Mouse (Mus musculus) limb, embryonic 14.5 days (tissue): ENCODE measurements around the gene Hist1h2ac. TPM values are rescaled to one million over a fixed set of nuclear protein-coding genes. Genes with fewer than 3 reads are reported as not detected.

Experiments
- ATAC-seq: fragments of 200-750 bp; cut with Nextera tagmentation; 2 replicates; pipeline ENCODE4 v1.8.0; 2017; ENCODE audit warnings: low read depth, moderate number of reproducible peaks, moderate TSS enrichment; ENCODE audit not compliant: low FRiP score
- DNase-seq: peaks from one replicate; pipeline ENCODE4 v3.0.0-alpha.2; 2015; ENCODE audit warnings: low spot score
- H3K27ac ChIP-seq: fragments of 300-500 bp; sonication (generic); replicated peaks from 2 replicates; pipeline ENCODE4 v1.5.1; 2014; ENCODE audit warnings: low read depth, mild to moderate bottlenecking, low read length, moderate library complexity, mixed read lengths
- H3K27me3 ChIP-seq: fragments of 300-500 bp; sonication (generic); 2 replicates; pipeline ENCODE4 v1.6.1; 2014; ENCODE audit warnings: low read length, mixed read lengths; ENCODE audit not compliant: control insufficient read depth, insufficient read depth
- H3K36me3 ChIP-seq: fragments of 300-500 bp; sonication (generic); 2 replicates; pipeline ENCODE4 v1.6.1; 2014; ENCODE audit warnings: mild to moderate bottlenecking, low read length, moderate library complexity, mixed read lengths; ENCODE audit not compliant: control insufficient read depth, insufficient read depth
- H3K4me1 ChIP-seq: fragments of 300-500 bp; sonication (generic); 2 replicates; pipeline ENCODE4 v1.6.1; 2014; ENCODE audit warnings: antibody characterized with exemption, low read length, mixed read lengths; ENCODE audit not compliant: control insufficient read depth, insufficient read depth
- H3K4me2 ChIP-seq: fragments of 300-500 bp; sonication (generic); replicated peaks from 2 replicates; pipeline ENCODE4 v1.6.1; 2014; ENCODE audit warnings: low read depth, mild to moderate bottlenecking, low read length, moderate library complexity; ENCODE audit not compliant: severe bottlenecking
- H3K4me3 ChIP-seq: fragments of 300-500 bp; sonication (generic); replicated peaks from 2 replicates; pipeline ENCODE4 v1.5.1; 2014; ENCODE audit warnings: low read length
- H3K9ac ChIP-seq: fragments of 300-500 bp; sonication (generic); 2 replicates; pipeline ENCODE4 v1.6.1; 2014; ENCODE audit warnings: mild to moderate bottlenecking, low read depth, low read length, moderate library complexity; ENCODE audit not compliant: severe bottlenecking
- H3K9me3 ChIP-seq: fragments of 300-500 bp; sonication (generic); 2 replicates; pipeline ENCODE4 v1.6.1; 2016; ENCODE audit warnings: low read length; ENCODE audit not compliant: control insufficient read depth
- POLR2A ChIP-seq: fragments of 200-500 bp; IDR thresholded peaks from 2 replicates; pipeline ENCODE4 v1.8.0; 2012; ENCODE audit warnings: inconsistent platforms, mild to moderate bottlenecking, moderate library complexity, borderline replicate concordance; ENCODE audit not compliant: insufficient read depth, insufficient read length; ENCODE audit errors: extremely low read depth
- WGBS: fragments of 180-500 bp; shearing (Covaris S2); extraction: QIAGEN DNeasy Blood & Tissue Kit; methylation state at CpG from one replicate; pipeline ENCODE4 v1.1.7; 2014; 5-methylcytosine and 5-hydroxymethylcytosine counted together
- polyA plus RNA-seq, 2 experiments: library from polyadenylated mRNA; depleted of rRNA in 1 of 2; stranded (reverse) in 1 of 2; unstranded in 1 of 2; fragments of >200 nt; fragmentation: Nextera tagmentation in 1 of 2; extraction: Ambion mirVana in 1 of 2; gene quantifications; 2 replicates each; pipeline versions ENCODE4 v1.2.1 to v1.2.3; 2012 to 2014

Hist1h2ac gene
- polyA plus RNA-seq (2012; rRNA removed) (1.6 and 2.7 TPM in 2 replicates), polyA plus RNA-seq (2014; fragmentation: Nextera tagmentation; extraction: Ambion mirVana) (0.65 and 0.78 TPM in 2 replicates)

DNA sequence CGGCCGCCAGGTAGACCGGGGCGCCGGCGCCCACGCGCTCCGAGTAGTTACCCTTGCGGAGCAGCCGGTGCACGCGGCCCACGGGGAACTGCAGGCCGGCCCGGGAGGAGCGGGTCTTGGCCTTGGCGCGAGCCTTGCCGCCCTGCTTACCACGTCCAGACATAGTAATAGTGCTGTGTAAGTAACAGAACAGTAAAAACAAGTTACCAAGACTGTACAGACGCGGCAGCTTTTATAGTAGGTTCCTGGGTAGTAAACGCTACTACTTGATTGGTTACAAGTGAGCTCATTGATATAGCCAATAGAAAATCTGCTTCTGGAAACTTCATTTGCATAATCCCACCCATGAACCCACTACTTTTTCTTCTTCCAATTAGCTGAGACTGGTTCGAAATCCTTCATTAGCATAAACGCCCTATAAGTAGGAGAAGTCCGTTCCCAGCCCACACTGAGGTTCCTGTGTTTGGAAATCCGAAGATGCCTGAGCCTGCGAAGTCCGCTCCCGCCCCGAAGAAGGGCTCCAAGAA is at the start of gene Hist1h2ac, which contains the start of gene Hist1h2bc:
TSS of gene Hist1h2ac (minus strand) at position 194 of the 527 bp plus-strand sequence.
TSS of gene Hist1h2bc (plus strand) at position 445 of the 527 bp plus-strand sequence.
- H3K4me1 ChIP-seq = peaks cover 18% of the 10 kb centered on the region
- WGBS = under 1% methylated on average over 21 of the region's 32 CpGs
- H3K4me3 ChIP-seq = peak within 1 kb of the TSS; percentile 45
- DNase-seq (peak; percentile 100), ATAC-seq (peak; percentile 96)
- TF ChIP-seq POLR2A = 0 out of 2 replicates have a peak, but pooled peaks have one; percentile 42
- H3K9ac ChIP-seq = peak within 1 kb of the TSS; percentile 57
- H3K27me3 ChIP-seq = no peaks in the 10 kb centered on the region
- peak within 1 kb of the TSS; percentile 97 for H3K27ac ChIP-seq
- no peaks in the 10 kb centered on the region for H3K9me3 ChIP-seq
- peak within 1 kb of the TSS; percentile 52 for H3K4me2 ChIP-seq
- H3K36me3 ChIP-seq = no peaks in the 10 kb centered on the region

DNA sequence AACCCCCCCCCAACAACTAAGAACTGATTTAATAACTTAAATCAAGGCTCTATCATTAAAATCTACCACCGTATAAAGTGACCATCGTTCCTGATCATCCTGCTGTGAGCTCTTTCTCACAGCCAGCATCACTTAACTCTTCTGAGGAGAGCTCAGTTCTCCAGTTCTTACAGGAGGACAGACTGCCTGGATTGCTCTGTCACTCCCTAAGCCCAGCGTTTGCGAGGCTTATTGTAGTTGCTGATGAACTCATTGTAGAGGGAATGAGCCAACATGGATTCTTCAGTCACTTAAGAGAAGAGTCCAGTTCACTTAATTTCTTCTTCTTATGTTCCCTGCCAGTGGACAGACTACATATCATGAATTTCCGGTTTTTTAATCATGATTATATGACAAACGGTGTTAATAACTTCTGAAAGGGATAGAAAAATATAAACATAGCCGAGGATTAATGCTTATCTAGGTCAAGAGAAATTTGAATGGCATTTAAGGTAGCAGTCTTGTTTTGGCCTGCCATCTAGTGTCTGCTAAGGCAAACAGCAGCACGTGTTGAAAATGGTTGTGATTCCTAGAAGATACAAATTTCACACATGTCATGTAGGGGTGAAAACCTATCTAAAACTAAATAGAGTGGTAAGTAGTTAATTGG is 48.5 kb upstream of the Hist1h2ac start:
- peak; percentile 50; the same call in 1 of the 2 replicates for ATAC-seq
- H3K4me3 ChIP-seq = no peak overlapping the region
- H3K4me1 ChIP-seq = no peaks in the 10 kb centered on the region
- no peaks in the 10 kb centered on the region for H3K27me3 ChIP-seq
- H3K9me3 ChIP-seq = no peaks in the 10 kb centered on the region
- WGBS = 26% methylated on average over 8 of the region's 8 CpGs
- TF ChIP-seq POLR2A = no peak
- no peak overlapping the region for H3K4me2 ChIP-seq
- no peaks in the 10 kb centered on the region for H3K36me3 ChIP-seq
- H3K27ac ChIP-seq = no peak overlapping the region
- no peak overlapping the region for H3K9ac ChIP-seq
- peak; percentile 74 for DNase-seq

DNA sequence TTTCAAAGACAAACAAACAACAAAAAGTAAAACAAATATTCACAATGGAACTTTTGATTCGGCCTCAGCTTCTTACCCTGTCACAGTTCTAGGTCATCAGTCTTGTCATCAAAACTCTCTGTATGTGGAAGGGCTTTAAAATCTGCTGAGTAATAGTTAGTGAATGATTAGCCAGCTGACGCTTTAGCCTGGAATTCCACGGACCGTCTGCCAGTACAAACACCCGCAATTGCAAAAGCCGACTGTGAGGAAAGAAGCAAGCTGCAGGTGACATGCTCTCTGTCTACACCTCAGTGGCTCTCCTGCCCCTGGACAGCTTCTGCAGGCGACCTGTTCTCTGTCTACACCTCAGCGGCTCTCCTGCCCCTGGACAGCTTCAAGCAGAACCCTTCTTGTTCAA is 46.7 kb upstream of the Hist1h2ac start:
- no peaks in the 10 kb centered on the region for H3K36me3 ChIP-seq
- no peak for ATAC-seq
- H3K4me1 ChIP-seq = no peaks in the 10 kb centered on the region
- H3K27me3 ChIP-seq = no peaks in the 10 kb centered on the region
- no peak overlapping the region for H3K4me3 ChIP-seq
- H3K27ac ChIP-seq = no peak overlapping the region
- no peak overlapping the region for H3K9ac ChIP-seq
- no peak for TF ChIP-seq POLR2A
- no peak overlapping the region for H3K4me2 ChIP-seq
- WGBS = 42% methylated on average over 8 of the region's 8 CpGs
- H3K9me3 ChIP-seq = no peaks in the 10 kb centered on the region
- no peak for DNase-seq

DNA sequence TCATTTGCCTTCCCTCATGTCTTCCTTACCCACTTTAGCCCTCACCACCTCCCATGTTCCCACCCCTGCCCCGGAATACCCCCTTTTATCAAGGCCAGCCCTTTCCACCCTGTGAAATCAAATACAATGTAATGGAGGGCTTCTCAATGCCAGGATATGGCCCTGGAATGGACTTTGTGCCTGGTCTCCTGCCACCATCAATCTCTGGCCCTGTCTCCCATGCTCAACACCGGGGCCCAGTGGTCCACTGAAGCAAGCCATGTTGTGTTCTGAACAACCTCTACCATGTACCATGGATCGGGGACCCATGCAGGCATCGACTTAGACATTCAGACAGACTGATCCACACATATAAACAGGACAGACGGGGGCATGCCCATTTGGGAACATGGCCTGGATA is 46.0 kb upstream of the Hist1h2ac start:
- TF ChIP-seq POLR2A = no peak
- no peaks in the 10 kb centered on the region for H3K9me3 ChIP-seq

DNA sequence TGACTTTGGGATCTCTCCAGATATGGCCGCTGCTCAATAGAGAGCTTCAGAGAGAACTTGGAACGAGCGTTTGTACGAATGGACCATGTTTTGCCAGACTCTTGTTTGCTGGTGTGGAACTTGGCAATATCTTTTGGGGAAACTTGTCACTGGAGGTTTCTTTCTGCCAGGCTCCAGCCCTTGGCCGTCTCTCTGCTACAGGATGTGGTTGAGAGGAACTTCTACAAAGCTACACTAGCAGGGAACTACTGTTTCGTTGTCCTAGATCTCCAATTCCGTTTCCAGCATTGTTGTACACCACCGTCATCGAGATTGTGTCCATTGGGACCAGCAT is 45.4 kb upstream of the Hist1h2ac start:
- H3K4me2 ChIP-seq = no peak overlapping the region
- ATAC-seq (no peak), DNase-seq (no peak)
- TF ChIP-seq POLR2A = no peak
- no peaks in the 10 kb centered on the region for H3K36me3 ChIP-seq
- H3K9ac ChIP-seq = no peak overlapping the region
- H3K4me1 ChIP-seq = no peaks in the 10 kb centered on the region
- H3K27ac ChIP-seq = no peak overlapping the region
- H3K9me3 ChIP-seq = no peaks in the 10 kb centered on the region
- H3K4me3 ChIP-seq = no peak overlapping the region
- WGBS = 96% methylated on average over 9 of the region's 9 CpGs
- no peaks in the 10 kb centered on the region for H3K27me3 ChIP-seq

More for the DNA sequence above, 46.0 kb upstream of the Hist1h2ac start:
- no peak overlapping the region for H3K4me3 ChIP-seq
- no peak overlapping the region for H3K4me2 ChIP-seq
- no peaks in the 10 kb centered on the region for H3K36me3 ChIP-seq
- H3K27me3 ChIP-seq = no peaks in the 10 kb centered on the region
- WGBS = 90% methylated on average over 5 of the region's 5 CpGs
- DNase-seq (no peak), ATAC-seq (no peak)
- H3K9ac ChIP-seq = no peak overlapping the region
- H3K4me1 ChIP-seq = no peaks in the 10 kb centered on the region
- H3K27ac ChIP-seq = no peak overlapping the region
